Mouse (Mus musculus) kidney, postnatal 36 days (tissue): ENCODE data around the gene Mroh8.

Source experiments
- DNase-seq, 2 experiments: peaks; one replicate each; pipeline ENCODE4 v3.0.0; 2021 to 2022; ENCODE audit warnings: mixed read lengths in 2 of 2

Mroh8 gene

DNA sequence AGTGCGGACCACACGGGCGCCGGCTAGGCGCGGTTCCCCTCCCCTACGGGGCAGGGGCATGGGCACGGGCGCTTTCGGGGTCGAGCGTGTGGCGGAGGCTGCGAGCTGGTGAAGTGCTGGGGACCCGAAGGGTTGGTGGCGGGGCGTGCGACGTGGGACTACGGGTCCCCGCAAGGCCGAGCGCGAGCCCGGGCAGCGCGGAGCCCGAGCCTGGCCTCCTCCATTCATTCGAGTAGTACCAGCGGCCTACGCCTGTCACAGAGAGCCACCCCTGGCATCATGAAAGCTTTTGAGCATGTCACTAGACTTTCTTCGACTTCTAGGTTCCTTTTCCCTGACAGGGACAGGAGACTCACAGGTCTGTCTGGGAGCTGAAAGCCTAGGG lies at the start of gene Mroh8:
Gene Mroh8 (minus strand): TSS at position 134 of the 385 bp plus-strand sequence.
- DNase-seq: peak in 1 of 2 experiments; percentile 71

DNA sequence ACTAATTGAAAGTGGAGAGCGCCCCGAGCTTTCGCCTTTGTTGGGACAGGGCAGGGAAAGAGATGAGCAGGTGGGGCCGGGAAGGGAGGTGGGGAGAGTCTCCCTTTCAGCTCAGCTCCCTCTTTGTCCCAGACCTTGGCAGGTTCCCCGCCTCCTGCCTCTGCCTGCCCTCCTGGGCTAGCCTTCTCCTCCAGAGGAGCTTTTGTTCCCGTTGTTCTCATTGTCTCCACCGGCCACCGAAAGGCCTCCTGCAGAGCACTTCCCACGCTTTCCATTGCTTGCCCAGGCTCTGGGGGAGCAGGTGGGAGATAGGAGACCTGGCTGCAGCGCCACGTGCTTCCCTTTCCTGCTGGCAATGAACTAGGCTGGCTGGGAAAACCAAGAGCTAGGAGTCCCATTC lies 49.2 kb upstream of the Mroh8 start:
- DNase-seq: no peak

- no peak for DNase-seq
These were observed 48.8 kb upstream of the Mroh8 start for GRCm38 (mm10) chr2:157328106-157328505.

DNA sequence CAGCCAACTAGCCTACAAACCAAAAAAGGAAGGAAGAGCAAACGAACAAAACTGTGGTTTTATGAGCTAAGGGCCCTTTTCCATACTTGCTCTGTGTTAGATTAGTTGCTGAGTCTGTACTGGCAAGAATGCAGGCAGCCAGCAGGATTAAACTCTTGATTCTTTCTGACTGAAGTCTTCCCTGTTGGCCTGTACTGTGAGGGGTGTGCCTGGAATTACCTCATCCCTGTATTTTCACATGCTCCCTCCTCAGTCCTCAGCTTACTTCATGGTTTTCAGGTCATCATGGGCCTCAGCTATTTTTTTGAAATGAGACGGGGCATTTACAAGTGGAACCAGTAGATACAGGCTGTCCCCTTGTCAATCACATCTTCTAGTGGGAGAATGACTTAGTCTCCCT lies 45.9 kb upstream of the Mroh8 start:
- DNase-seq: no peak

GRCm38 (mm10) chr2:157322029-157322766 lies 42.8 kb upstream of the Mroh8 start:
- no peak for DNase-seq

- peak; percentile 25 to 26 for DNase-seq
These were observed 41.5 kb upstream of the Mroh8 start for GRCm38 (mm10) chr2:157320886-157321285.

DNA sequence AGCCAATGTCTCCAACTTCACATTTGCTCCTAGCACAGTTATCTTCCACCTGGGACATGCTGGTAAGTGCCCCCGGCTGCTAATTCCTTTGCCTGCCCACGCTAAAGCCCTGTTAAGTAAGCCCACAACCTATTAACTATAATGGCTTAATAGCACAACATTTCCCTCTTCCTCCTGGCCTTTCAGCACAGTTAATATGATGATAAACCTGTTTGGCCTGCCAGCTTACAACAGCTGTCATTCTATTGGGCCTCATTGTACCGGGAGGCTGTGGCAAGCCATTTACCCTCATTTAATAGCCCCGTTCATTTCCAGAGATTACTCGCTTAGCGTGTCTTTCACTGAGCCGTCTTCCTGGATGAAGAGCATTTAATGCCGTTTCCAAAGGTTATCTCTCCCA lies 40.8 kb upstream of the Mroh8 start:
- DNase-seq: no peak

DNA sequence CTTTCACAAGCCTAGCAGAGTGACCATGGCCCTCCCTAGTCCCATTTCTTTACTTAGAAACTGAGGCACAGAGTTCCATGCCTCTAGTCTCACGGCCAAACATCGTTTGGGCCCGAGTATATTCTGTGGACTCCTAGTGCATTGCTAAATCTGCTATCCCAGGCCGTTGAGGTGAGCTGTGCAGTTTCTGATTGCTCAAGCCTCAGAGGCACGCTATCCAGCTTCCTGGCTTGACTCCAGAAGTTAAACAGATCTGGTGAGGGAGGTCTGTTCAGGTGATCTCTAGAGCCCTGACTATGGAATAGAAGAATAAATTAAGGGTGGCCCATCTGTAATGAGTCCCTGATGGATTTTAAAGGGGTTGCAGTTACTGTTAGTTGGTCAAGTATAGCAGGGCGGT lies 37.9 kb upstream of the Mroh8 start:
- DNase-seq: no peak

- no peak for DNase-seq
These were observed 37.1 kb upstream of the Mroh8 start for GRCm38 (mm10) chr2:157316358-157316933.

GRCm38 (mm10) chr2:157315486-157315885 lies 36.1 kb upstream of the Mroh8 start:
- DNase-seq: no peak

GRCm38 (mm10) chr2:157314310-157314709 lies 35.0 kb upstream of the Mroh8 start:
- peak; percentile 18 to 30 for DNase-seq

DNA sequence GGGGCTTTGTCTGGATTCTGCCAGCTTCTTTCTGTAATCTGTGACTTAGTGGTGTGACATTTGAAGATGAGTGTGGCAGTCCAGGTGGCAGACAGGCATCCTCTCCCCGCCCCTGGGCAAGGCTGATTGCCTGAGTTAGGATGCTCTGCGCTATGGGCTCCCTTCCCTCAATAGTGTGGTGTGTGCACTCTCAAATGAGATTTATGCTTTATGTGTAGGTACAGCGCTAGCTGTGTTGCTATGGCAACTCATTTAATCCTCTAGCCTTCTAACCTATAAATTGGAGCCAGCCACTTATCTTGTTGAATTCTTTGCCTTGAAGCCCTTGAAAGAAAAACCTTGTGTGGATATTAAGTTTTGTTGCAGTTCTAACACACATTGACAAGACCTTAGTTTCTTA lies 34.4 kb upstream of the Mroh8 start:
- DNase-seq: no peak

DNA sequence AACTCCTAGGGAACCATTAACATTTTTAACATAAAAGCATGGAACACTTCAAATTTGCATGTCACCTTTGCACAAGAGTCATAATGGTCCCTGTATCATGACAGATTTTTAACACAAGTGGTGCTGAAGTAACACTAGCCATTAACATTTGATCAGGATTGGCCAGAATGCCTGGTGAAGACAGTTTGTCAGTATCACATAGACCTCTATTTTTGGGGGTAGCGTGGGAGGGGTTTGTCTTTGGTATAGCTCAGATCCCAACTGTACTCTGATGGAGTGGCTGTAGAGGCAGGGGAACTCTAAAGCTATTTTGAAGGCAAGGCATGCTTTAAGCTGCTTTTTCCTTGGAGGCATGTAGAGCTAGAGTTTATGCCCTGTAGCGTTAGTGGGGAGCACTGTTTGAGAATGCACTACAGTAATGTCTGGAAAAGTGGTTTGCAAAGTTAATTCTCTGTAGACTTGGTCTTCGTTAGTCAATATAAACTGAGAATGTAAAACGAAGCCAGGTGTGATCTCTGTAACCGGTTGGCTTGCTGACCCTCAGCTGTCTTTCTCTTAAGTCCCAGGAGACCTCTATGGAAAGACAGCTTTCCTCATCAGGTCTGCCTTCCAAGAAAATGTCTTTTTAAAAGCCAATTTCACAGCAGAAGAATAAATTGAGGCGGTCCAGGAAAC lies 31.8 kb upstream of the Mroh8 start:
- no peak for DNase-seq

DNA sequence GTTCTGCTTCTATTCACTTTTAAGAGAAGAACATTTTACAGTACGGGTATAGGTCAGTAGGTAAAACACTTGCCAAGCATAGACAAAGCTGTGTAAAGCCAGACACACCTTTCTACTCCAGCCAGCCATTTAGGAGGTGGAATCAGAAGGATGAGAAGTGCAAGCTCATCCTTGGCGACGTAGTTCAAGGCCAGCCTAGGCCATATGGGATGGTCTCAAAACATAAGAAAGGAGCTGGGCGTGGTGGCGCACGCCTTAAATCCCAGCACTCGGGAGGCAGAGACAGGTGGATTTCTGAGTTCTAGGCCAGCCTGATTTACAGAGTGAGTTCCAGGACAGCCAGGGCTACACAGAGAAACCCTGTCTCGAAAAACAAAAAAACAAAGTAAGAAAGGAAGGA lies 30.3 kb upstream of the Mroh8 start:
- no peak for DNase-seq

DNA sequence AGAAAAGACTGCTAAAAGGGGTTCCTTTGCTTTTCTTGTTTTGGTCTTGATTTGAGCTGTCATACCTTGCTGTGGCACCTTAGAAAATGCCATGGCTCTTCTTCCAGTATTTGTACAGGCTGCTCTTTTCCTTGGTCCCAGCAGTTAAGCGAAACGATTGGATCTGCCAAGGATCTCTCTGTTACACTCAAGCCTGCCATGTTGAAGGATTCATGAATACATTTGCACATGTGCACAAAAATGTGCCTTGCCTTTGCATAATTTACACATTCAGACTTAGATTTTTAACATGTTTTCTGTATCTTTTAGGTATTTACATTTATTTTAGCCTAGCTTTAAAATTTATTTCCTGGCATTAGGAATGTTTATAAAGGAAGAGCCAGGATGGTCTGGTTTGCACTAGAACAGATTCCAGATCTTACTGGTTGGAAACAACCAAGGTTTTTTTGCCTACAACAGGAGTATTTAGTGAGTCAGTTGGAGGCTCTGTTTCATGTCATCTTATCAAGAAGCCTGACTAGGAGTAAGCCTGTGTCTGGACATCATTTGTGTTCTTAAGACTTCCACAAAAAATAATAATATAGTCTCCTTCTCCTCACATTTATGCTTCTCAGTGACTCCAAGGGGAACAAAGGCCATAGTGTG lies 29.0 kb upstream of the Mroh8 start:
- no peak for DNase-seq

- no peak for DNase-seq
These were observed 28.4 kb upstream of the Mroh8 start for GRCm38 (mm10) chr2:157307715-157308265.

DNA sequence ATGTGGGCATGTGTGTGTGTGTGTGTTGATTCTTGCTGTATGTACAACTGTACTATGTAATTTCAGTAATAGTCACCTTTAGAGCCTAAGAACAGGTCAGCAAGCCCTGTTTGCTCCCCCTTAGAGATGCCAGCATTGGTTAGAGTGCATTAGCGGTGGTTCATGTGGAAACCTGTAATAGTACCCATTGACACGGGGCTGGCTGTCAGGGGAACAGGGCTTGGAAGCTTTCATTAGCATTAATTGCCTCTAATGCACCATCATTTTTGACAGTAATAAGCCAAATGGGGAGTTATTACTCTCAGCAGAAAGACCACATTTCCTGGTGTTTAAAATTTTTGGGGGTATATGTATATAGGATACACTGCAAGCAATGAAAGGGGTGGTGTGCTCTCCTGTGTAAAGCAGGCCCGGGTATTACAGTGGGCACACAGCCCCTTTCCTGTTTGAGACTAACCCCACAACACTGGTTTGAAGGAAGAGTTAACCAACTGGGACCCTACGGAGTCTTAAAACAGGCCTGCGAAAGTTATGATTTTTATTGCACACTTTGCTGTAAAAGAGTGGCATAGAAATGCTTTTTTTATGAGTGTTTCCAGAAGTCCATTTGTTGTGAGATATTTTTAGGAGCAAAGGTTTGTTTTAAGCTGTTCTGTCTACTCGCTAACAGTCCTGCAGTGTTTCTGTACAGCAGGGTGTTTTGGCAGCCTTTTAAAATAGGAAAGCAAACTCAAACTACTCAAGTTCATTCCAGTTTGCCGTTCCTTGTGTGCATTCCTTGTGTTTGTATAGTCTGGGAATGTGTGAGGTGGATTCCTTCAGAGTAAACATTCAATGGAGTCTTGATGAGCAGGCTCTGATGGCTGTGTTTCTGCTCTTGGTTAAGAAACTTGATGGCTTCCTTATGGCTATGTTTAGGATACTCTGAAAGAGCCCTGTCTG lies 27.0 kb upstream of the Mroh8 start:
- DNase-seq: no peak

DNA sequence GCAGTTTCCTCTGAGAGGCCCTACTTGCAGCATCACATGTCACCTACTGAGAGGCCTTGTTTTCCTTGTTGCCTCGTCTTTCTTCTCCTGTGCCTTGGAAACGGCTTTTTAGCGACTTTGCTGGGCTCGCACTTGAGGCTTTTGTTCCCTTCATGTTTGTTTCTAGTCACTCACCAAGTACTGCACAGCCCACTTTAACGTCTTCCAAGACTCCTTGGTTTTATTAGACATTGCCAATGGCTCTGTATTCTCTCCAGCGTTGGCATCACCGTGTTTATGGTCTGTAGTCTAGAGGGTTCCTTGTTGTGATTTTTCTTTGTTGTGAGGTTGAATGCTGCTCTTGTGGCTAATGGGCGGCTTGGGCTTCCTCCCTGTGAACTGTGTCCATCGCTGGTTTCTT lies 23.7 kb upstream of the Mroh8 start:
- DNase-seq: no peak

DNA sequence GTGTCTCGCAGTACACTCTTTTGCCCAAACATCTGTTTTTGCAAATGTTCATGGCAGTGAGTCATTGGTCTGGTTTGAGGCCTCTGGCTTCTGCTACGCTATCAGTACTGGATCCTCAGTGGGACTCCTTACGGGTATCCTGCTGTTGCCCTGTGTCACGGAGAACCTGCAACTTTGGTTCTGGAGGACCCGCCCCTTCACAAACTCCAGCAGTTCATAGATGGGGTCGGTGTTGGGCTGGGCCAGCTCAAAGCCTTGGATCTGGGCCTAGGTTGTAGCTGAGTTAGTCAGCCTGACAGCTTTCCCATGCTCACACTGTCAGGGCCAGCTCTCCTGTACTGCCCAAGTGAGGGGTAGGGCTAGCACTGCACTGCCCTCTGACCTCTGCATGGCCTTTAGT lies 20.7 kb upstream of the Mroh8 start:
- no peak for DNase-seq

DNA sequence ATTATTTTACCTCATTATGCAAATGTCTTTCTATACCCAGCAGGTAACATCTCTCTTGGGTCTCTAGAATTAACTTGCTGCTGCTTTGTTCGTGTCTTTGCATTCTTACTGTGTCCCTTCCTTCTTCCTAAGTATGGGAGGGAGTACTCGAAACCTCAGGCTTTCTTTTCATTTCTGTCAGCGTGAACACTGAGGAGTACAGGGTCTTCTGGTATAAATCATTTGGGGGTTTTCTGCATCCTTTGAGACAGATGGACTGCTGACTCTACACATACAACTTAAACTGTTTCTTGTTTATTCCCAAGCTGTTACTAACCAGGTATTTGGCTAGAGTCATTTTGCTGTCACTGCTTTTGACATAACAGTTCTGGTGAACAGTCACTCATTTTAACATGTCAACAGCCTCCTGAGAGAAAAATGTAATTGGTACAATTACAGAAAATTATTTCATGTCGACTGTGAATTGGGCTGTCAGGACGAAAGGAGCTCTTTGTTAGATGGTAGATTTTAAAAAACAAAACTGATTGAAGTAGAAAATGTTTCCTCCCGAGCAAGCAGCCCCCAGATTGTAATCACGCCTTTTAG lies 16.8 kb upstream of the Mroh8 start:
- no peak for DNase-seq

GRCm38 (mm10) chr2:157292093-157292492 lies 12.7 kb upstream of the Mroh8 start:
- DNase-seq: peak; percentile 61 to 90

- no peak for DNase-seq
These were observed 9.6 kb upstream of the Mroh8 start for GRCm38 (mm10) chr2:157288996-157289395.
